Mouse (Mus musculus) hindbrain, postnatal 0 days (tissue): ENCODE measurements around the gene Xk. TPM values are rescaled to one million over a fixed set of nuclear protein-coding genes. Genes with fewer than 3 reads are reported as not detected.
"Not testable (repeated sequence)": the region's sequence is repeated elsewhere in the genome, so short reads cannot be mapped to it uniquely, and the experiment has no call there.

Source experiments
- ATAC-seq: fragments of 200-750 bp; cut with Nextera tagmentation; 2 replicates; pipeline ENCODE4 v1.8.0; 2017; ENCODE audit warnings: mild to moderate bottlenecking, moderate TSS enrichment, moderate library complexity
- DNase-seq: peaks from one replicate; pipeline ENCODE4 v3.0.0-alpha.2; 2015; ENCODE audit warnings: low spot score
- H3K27ac ChIP-seq: fragments of 300-500 bp; sonication (generic); 2 replicates; pipeline ENCODE4 v1.5.1; 2014; ENCODE audit warnings: mild to moderate bottlenecking
- H3K27me3 ChIP-seq: fragments of 300-500 bp; sonication (generic); 2 replicates; pipeline ENCODE4 v1.6.1; 2014; ENCODE audit warnings: low read length, mixed read lengths; ENCODE audit not compliant: insufficient read depth
- H3K36me3 ChIP-seq: fragments of 300-500 bp; sonication (generic); 2 replicates; pipeline ENCODE4 v1.6.1; 2014; ENCODE audit warnings: low read length, mixed read lengths; ENCODE audit not compliant: insufficient read depth
- H3K4me1 ChIP-seq: fragments of 300-500 bp; sonication (generic); 2 replicates; pipeline ENCODE4 v1.6.1; 2014; ENCODE audit warnings: antibody characterized with exemption, low read length, mixed read lengths; ENCODE audit not compliant: insufficient read depth
- H3K4me2 ChIP-seq: fragments of 300-500 bp; sonication (generic); 2 replicates; pipeline ENCODE4 v1.6.1; 2014; ENCODE audit warnings: low read depth, mild to moderate bottlenecking, low read length, moderate library complexity, mixed read lengths
- H3K4me3 ChIP-seq: fragments of 300-500 bp; sonication (generic); 2 replicates; pipeline ENCODE4 v1.5.1; 2014; ENCODE audit warnings: low read length
- H3K9ac ChIP-seq: fragments of 300-500 bp; sonication (generic); replicated peaks from 2 replicates; pipeline ENCODE4 v1.6.1; 2014; ENCODE audit warnings: mild to moderate bottlenecking, low read length, moderate library complexity, mixed read lengths
- H3K9me3 ChIP-seq: fragments of 300-500 bp; sonication (generic); 2 replicates; pipeline ENCODE4 v1.6.1; 2016; ENCODE audit warnings: low read length, mixed read lengths
- CTCF ChIP-seq: IDR thresholded peaks from 2 replicates; pipeline ENCODE4 v1.5.1; 2016; ENCODE audit warnings: antibody characterized with exemption, control low read depth, low read depth
- WGBS: fragments of 180-500 bp; shearing (Covaris S2); extraction: QIAGEN DNeasy Blood & Tissue Kit; methylation state at CpG from one replicate; pipeline ENCODE4 v1.1.7; 2014; 5-methylcytosine and 5-hydroxymethylcytosine counted together
- polyA plus RNA-seq: library from polyadenylated mRNA; unstranded; fragments of >200 nt; fragmentation: Nextera tagmentation; extraction: Ambion mirVana; gene quantifications from 2 replicates; pipeline ENCODE4 v1.2.1, GENCODE M21; 2015
- total RNA-seq: library from RNA; depleted of rRNA; stranded (reverse); fragments of >200 nt; gene quantifications from 2 replicates; pipeline ENCODE4 v1.2.3, GENCODE M21; 2014

The Xk gene
- total and polyA plus RNA-seq, 2 experiments from 2014 or later = 4.6 to 6.6 TPM

- no peak for TF ChIP-seq CTCF
- H3K27me3 ChIP-seq = no peaks in the 10 kb centered on the region
- H3K4me3 ChIP-seq = peak overlapping the region; percentile 51
- H3K27ac ChIP-seq = no peak overlapping the region
- DNase-seq = no peak
- 55% methylated on average over 12 of the region's 12 CpGs for WGBS
- H3K4me1 ChIP-seq = no peaks in the 10 kb centered on the region
- H3K9ac ChIP-seq = peak overlapping the region; percentile 59
- H3K36me3 ChIP-seq = no peaks in the 10 kb centered on the region
- H3K4me2 ChIP-seq = peak overlapping the region; percentile 52
- H3K9me3 ChIP-seq = no peaks in the 10 kb centered on the region
- no peak for ATAC-seq
Measured at GRCm38 (mm10) chrX:9273377-9274002, 934 bp downstream of the Xk start.

GRCm38 (mm10) chrX:9274321-9274720 is 1.8 kb downstream of the Xk start:
- Histone ChIP-seq H3K27me3 (no peaks in the 10 kb centered on the region), H3K36me3 (no peaks in the 10 kb centered on the region), H3K4me3 (no peak overlapping the region), H3K9ac (no peak overlapping the region), H3K9me3 (no peaks in the 10 kb centered on the region), H3K4me2 (no peak overlapping the region), H3K27ac (no peak overlapping the region), H3K4me1 (no peaks in the 10 kb centered on the region)
- ATAC-seq (no peak), DNase-seq (no peak)
- WGBS = 77% methylated on average over 8 of the region's 8 CpGs
- TF ChIP-seq CTCF = no peak

- ATAC-seq = not testable (repeated sequence)
Measured at GRCm38 (mm10) chrX:9283464-9283863, 10.9 kb downstream of the Xk start, which contains the start of gene H2al1m. Gene H2al1m (plus strand): TSS chrX:9283764.

GRCm38 (mm10) chrX:9293140-9293829 is 20.7 kb downstream of the Xk start:
- not testable (repeated sequence) for ATAC-seq, H3K27me3 ChIP-seq, H3K9ac ChIP-seq, H3K36me3 ChIP-seq, H3K27ac ChIP-seq, H3K9me3 ChIP-seq, H3K4me3 ChIP-seq, H3K4me2 ChIP-seq, DNase-seq, H3K4me1 ChIP-seq
- 84% methylated on average over 3 of the region's 4 CpGs for WGBS

More at GRCm38 (mm10) chrX:9283464-9283863, 10.9 kb downstream of the Xk start, which contains the start of gene H2al1m:
- H3K4me1 ChIP-seq, H3K36me3 ChIP-seq, H3K27ac ChIP-seq, H3K27me3 ChIP-seq, H3K9me3 ChIP-seq, H3K4me2 ChIP-seq, H3K4me3 ChIP-seq, H3K9ac ChIP-seq, DNase-seq: not testable (repeated sequence)
- no CpG with 5 or more reads among the region's 1 CpGs for WGBS

GRCm38 (mm10) chrX:9298413-9298864 is 25.9 kb downstream of the Xk start:
- no peaks in the 10 kb centered on the region for H3K9me3 ChIP-seq
- ATAC-seq = no peak
- no peak overlapping the region for H3K9ac ChIP-seq
- no peak overlapping the region for H3K27ac ChIP-seq
- no peaks in the 10 kb centered on the region for H3K4me1 ChIP-seq
- H3K4me3 ChIP-seq = no peak overlapping the region
- no peaks in the 10 kb centered on the region for H3K36me3 ChIP-seq
- H3K4me2 ChIP-seq = no peak overlapping the region
- no peak for TF ChIP-seq CTCF
- no peak for DNase-seq
- H3K27me3 ChIP-seq = no peaks in the 10 kb centered on the region
- WGBS = 87% methylated on average over 5 of the region's 5 CpGs

GRCm38 (mm10) chrX:9302791-9303190 is 30.2 kb downstream of the Xk start:
- Histone ChIP-seq H3K9me3 (no peaks in the 10 kb centered on the region), H3K27ac (no peak overlapping the region), H3K4me2 (no peak overlapping the region), H3K4me1 (no peaks in the 10 kb centered on the region), H3K4me3 (no peak overlapping the region), H3K36me3 (no peaks in the 10 kb centered on the region), H3K27me3 (no peaks in the 10 kb centered on the region), H3K9ac (no peak overlapping the region)
- no peak for ATAC-seq
- TF ChIP-seq CTCF = no peak
- WGBS = 82% methylated on average over 5 of the region's 5 CpGs
- DNase-seq = no peak

- no peak for ATAC-seq
- no peaks in the 10 kb centered on the region for H3K9me3 ChIP-seq
- H3K4me1 ChIP-seq = no peaks in the 10 kb centered on the region
- H3K27me3 ChIP-seq = no peaks in the 10 kb centered on the region
- no peak overlapping the region for H3K27ac ChIP-seq
- no peak overlapping the region for H3K4me3 ChIP-seq
- DNase-seq = no peak
- 84% methylated on average over 1 of the region's 1 CpGs for WGBS
- H3K4me2 ChIP-seq = no peak overlapping the region
- TF ChIP-seq CTCF = no peak
- H3K36me3 ChIP-seq = no peaks in the 10 kb centered on the region
- H3K9ac ChIP-seq = no peak overlapping the region
Measured at GRCm38 (mm10) chrX:9303455-9303854, 30.9 kb downstream of the Xk start.

- not testable (repeated sequence) for H3K4me3 ChIP-seq, H3K4me1 ChIP-seq, H3K9me3 ChIP-seq, H3K27ac ChIP-seq, DNase-seq, ATAC-seq, H3K9ac ChIP-seq, H3K36me3 ChIP-seq, H3K4me2 ChIP-seq, H3K27me3 ChIP-seq
Measured at GRCm38 (mm10) chrX:9316457-9316856, 43.9 kb downstream of the Xk start.

- H3K4me1 ChIP-seq, H3K36me3 ChIP-seq, DNase-seq, H3K27ac ChIP-seq, ATAC-seq, H3K9ac ChIP-seq, H3K4me2 ChIP-seq, H3K4me3 ChIP-seq, H3K9me3 ChIP-seq, H3K27me3 ChIP-seq: not testable (repeated sequence)
- 93% methylated on average over 23 of the region's 26 CpGs for WGBS
Measured at GRCm38 (mm10) chrX:9327954-9328353, 55.4 kb downstream of the Xk start.

- H3K4me3 ChIP-seq, H3K27me3 ChIP-seq, H3K4me1 ChIP-seq, DNase-seq, H3K36me3 ChIP-seq, H3K27ac ChIP-seq, H3K9me3 ChIP-seq, H3K4me2 ChIP-seq, H3K9ac ChIP-seq, ATAC-seq: not testable (repeated sequence)
- 88% methylated on average over 12 of the region's 12 CpGs for WGBS
Measured at GRCm38 (mm10) chrX:9332366-9332962, 59.9 kb downstream of the Xk start.
